Mouse (Mus musculus): Measurements from ENCODE around the gene Trim15. TPM values are rescaled to one million over a fixed set of nuclear protein-coding genes. Genes with fewer than 3 reads are reported as not detected.

Trim15 gene
- polyA plus RNA-seq, 1 experiment from 2014 or later, result 0.08 TPM

DNA sequence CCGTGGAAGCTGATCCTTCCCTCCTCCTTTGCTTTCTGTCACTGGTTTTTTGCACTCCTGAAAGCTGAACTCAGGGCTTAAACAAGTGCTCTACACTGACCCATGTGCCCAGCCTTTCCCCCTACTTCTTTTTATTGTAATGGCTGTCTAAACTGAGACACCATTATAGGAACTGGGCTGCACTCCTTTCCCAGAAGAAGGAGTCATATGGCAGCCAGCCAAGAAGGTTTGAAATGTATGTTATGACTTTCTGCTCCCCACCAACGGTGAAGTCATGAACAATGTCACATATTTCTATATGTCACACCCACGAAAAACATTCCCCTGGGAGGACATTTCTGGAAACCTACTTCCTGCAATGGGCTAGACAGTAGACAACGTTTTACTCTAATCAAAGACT lies 7.6 kb upstream of the Trim15 start:
- WGBS, result 44% methylated on average over 4 of the region's 4 CpGs

DNA sequence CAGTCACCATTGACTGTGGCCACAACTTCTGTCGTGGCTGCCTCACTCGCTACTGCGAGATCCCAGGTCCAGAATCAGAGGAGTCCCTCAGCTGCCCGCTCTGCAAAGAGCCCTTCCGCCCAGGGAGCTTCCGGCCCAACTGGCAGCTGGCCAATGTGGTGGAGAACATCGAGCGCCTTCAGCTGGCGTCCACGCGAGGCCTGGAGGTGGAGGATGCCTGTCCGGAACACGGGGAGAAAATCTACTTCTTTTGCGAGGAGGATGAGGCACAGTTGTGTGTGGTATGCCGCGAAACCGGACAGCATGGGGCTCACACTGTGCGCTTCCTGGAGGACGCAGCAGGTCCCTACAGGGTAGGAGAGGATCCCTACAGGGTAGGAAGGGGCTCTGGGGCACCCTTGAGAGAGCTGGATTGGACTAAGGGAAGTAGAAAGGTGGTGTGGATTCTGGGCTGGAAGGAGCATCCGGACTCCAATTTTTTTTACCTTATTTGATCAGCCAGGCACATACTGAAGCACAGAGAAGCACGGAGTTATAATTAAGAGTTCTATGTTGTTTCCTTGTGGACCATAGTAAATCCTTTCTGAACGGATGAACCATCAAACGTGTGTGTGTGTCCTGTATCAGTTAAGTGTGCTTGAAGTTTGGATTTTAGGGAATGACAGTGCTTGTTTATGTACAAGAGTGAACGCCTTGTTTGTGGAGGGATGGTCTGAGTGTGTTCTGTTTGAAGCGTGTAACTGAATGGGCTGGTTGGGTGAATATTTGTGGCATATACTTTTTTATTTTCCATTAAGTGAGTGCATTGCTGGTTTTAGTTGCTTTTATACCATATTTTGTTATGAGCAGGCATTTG lies 3.2 kb upstream of the Trim15 start:
- DNase-seq (ENCODE audit: low spot score) (no peak), ATAC-seq (replicated peaks; ENCODE audit: low FRiP score, low read depth) (no peak)
- Histone ChIP-seq H3K4me2 (ENCODE audit: low read length) (no peak overlapping the region), H3K27ac (no peak overlapping the region), H3K27me3 (ENCODE audit: insufficient read depth, low read length) (0 out of 2 replicates have a peak, but pooled peaks cover 5% of the 10 kb centered on the region), H3K36me3 (ENCODE audit: insufficient read depth, low read length) (no peaks in the 10 kb centered on the region), H3K4me1 (replicated peaks; ENCODE audit: insufficient read depth, low read length) (no peaks in the 10 kb centered on the region), H3K4me3 (replicated peaks; ENCODE audit: low read depth, low read length) (no peak overlapping the region), H3K9me3 (replicated peaks; ENCODE audit: low read length) (no peaks in the 10 kb centered on the region), H3K9ac (ENCODE audit: low read depth, low read length) (no peak overlapping the region)
- TF ChIP-seq CTCF (IDR thresholded peaks at IDR 0.05; ENCODE audit: low read depth), result no peak
- 74% methylated on average over 25 of the region's 25 CpGs for WGBS

More for the DNA sequence above, 7.6 kb upstream of the Trim15 start:
- no peak for TF ChIP-seq CTCF (IDR thresholded peaks at IDR 0.05; ENCODE audit: low read depth)
- H3K36me3 ChIP-seq (ENCODE audit: insufficient read depth, low read length), result no peaks in the 10 kb centered on the region
- DNase-seq (ENCODE audit: low spot score) (no peak), ATAC-seq (replicated peaks; ENCODE audit: low FRiP score, low read depth) (no peak)
- H3K9me3 ChIP-seq (replicated peaks; ENCODE audit: low read length), result no peaks in the 10 kb centered on the region
- no peak overlapping the region for H3K4me3 ChIP-seq (replicated peaks; ENCODE audit: low read depth, low read length)
- H3K27ac ChIP-seq, result no peak overlapping the region
- H3K9ac ChIP-seq (ENCODE audit: low read depth, low read length), result no peak overlapping the region
- H3K4me2 ChIP-seq (ENCODE audit: low read length), result no peak overlapping the region
- no peaks in the 10 kb centered on the region for H3K27me3 ChIP-seq (ENCODE audit: insufficient read depth, low read length)
- no peaks in the 10 kb centered on the region for H3K4me1 ChIP-seq (replicated peaks; ENCODE audit: insufficient read depth, low read length)

DNA sequence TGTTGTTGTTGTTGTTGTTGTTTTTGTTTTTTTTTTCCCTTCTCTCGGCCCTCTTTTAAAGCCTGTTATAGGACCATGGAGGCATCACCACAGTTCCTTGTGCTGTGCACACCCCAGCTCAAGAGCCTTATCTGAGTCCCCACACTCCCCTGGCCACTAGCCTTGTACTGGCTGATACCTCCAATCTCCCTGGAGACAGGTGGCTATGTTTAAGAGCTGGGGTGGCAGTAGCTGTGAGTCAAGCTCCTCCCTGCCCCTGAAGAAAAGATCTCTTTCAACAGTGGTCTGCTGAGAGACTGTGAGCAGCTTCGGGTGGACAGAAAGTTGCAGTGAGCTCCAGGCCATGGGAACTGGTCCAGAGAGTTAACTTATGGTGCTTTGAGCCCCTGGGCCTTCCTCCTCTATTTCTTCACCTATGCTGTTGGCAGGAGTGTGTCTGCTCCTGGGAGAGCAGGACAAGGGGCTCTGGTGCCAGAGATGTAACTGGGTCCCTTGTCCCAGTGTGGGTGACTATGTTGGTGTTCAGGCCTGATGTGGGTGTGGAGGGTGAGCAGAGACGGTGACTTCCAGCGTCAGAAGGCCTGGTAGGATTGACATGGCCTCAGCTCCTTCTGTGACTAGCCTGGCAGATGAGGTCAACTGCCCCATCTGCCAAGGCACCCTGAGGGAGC lies 2.4 kb upstream of the Trim15 start, which contains the start of gene Trim10:
Gene Trim10, plus strand, starts transcription at position 291 of the 671 bp plus-strand sequence.
- DNase-seq (ENCODE audit: low spot score), result no peak
- H3K4me3 ChIP-seq (replicated peaks; ENCODE audit: low read depth, low read length), result no peak within 1 kb of the TSS
- 77% methylated on average over 4 of the region's 4 CpGs for WGBS

DNA sequence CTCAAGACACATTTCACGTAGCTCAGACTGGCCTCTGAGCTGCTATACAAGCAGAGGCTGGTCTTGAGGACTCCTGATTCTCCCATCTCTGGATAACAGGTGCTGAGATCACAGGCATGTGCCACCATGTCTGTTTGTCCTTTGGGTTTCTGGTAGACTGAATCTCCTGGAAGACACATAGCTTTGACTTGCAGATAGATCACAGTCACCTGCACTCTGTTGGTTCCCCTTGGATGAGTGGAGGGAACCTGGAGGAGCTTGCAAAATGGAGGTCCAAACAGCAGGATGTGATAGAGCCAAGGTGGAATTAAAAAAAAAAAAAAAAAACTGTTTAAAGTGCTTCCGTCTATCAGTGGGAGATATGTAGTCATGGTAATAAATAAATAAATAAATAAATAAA lies 1.8 kb upstream of the Trim15 start:
- no peaks in the 10 kb centered on the region for H3K36me3 ChIP-seq (ENCODE audit: insufficient read depth, low read length)
- ATAC-seq (replicated peaks; ENCODE audit: low FRiP score, low read depth), result no peak

More for the DNA sequence above, 2.4 kb upstream of the Trim15 start, which contains the start of gene Trim10:
- Histone ChIP-seq H3K9ac (ENCODE audit: low read depth, low read length) (no peak within 1 kb of the TSS), H3K9me3 (replicated peaks; ENCODE audit: low read length) (no peaks in the 10 kb centered on the region), H3K36me3 (ENCODE audit: insufficient read depth, low read length) (no peaks in the 10 kb centered on the region), H3K4me1 (replicated peaks; ENCODE audit: insufficient read depth, low read length) (no peaks in the 10 kb centered on the region), H3K27me3 (ENCODE audit: insufficient read depth, low read length) (0 out of 2 replicates have a peak, but pooled peaks cover 5% of the 10 kb centered on the region), H3K4me2 (ENCODE audit: low read length) (no peak within 1 kb of the TSS), H3K27ac (no peak within 1 kb of the TSS)
- no peak for TF ChIP-seq CTCF (IDR thresholded peaks at IDR 0.05; ENCODE audit: low read depth)
- ATAC-seq (replicated peaks; ENCODE audit: low FRiP score, low read depth), result no peak

DNA sequence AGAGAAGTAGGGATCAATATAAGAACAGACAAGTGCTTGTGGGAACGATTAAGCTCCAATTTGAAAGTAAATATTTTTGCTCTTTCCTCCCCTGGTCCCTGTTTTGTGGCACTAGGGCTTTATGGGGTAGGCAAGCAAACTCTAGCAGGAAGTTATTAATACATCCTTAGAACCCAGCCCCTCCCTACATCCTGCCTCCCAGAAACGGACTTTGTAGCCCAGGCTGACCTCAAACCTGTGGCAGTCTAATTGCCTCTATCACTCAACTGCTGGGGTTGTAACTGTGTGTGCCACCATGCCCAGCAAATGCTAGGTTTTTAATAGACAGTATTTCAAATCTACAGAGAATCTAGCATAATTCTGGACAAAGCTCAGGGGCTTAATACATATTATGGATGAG lies 5.3 kb downstream of the Trim15 start:
- no peaks in the 10 kb centered on the region for H3K4me1 ChIP-seq (replicated peaks; ENCODE audit: insufficient read depth, low read length)
- H3K4me2 ChIP-seq (ENCODE audit: low read length), result no peak overlapping the region
- 41% methylated on average over 2 of the region's 2 CpGs for WGBS
- H3K36me3 ChIP-seq (ENCODE audit: insufficient read depth, low read length), result peaks cover 15% of the 10 kb centered on the region
- H3K9ac ChIP-seq (ENCODE audit: low read depth, low read length), result no peak overlapping the region
- H3K27me3 ChIP-seq (ENCODE audit: insufficient read depth, low read length), result 0 out of 2 replicates have a peak, but pooled peaks cover 3% of the 10 kb centered on the region
- DNase-seq (ENCODE audit: low spot score) (no peak), ATAC-seq (replicated peaks; ENCODE audit: low FRiP score, low read depth) (no peak)
- no peak overlapping the region for H3K27ac ChIP-seq
- no peak overlapping the region for H3K4me3 ChIP-seq (replicated peaks; ENCODE audit: low read depth, low read length)
- no peaks in the 10 kb centered on the region for H3K9me3 ChIP-seq (replicated peaks; ENCODE audit: low read length)
- no peak for TF ChIP-seq CTCF (IDR thresholded peaks at IDR 0.05; ENCODE audit: low read depth)

More for the DNA sequence above, 1.8 kb upstream of the Trim15 start:
- Histone ChIP-seq H3K4me2 (ENCODE audit: low read length) (no peak overlapping the region), H3K27me3 (ENCODE audit: insufficient read depth, low read length) (0 out of 2 replicates have a peak, but pooled peaks cover 5% of the 10 kb centered on the region), H3K4me1 (replicated peaks; ENCODE audit: insufficient read depth, low read length) (no peaks in the 10 kb centered on the region), H3K9ac (ENCODE audit: low read depth, low read length) (no peak overlapping the region), H3K9me3 (replicated peaks; ENCODE audit: low read length) (no peaks in the 10 kb centered on the region), H3K4me3 (replicated peaks; ENCODE audit: low read depth, low read length) (no peak overlapping the region), H3K27ac (no peak overlapping the region)
- 82% methylated on average over 2 of the region's 2 CpGs for WGBS
- TF ChIP-seq CTCF (IDR thresholded peaks at IDR 0.05; ENCODE audit: low read depth), result no peak
- no peak for DNase-seq (ENCODE audit: low spot score)

DNA sequence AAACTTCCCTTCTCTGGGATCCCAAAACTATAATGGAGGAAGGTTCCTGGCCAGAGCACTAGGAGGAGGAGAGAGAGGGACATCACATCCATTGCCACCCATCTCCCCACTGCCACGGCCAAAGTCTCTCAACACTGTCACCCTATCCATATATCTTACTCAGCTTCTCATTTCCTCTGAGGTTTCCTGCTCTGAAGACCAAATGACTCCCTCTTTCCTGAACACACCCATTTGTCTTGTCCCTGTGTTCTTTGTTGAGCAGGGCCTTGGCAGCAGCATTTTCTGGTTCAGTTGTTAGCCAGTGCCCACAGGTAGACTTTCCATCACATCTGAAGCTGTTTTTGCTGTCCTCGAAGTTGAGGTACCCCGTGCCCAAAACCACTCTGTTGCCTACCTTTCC lies 8.8 kb downstream of the Trim15 start:
- Histone ChIP-seq H3K9ac (ENCODE audit: low read depth, low read length) (no peak overlapping the region), H3K27me3 (ENCODE audit: insufficient read depth, low read length) (no peaks in the 10 kb centered on the region), H3K27ac (no peak overlapping the region), H3K4me1 (replicated peaks; ENCODE audit: insufficient read depth, low read length) (no peaks in the 10 kb centered on the region), H3K4me2 (ENCODE audit: low read length) (no peak overlapping the region), H3K4me3 (replicated peaks; ENCODE audit: low read depth, low read length) (no peak overlapping the region), H3K9me3 (replicated peaks; ENCODE audit: low read length) (no peaks in the 10 kb centered on the region), H3K36me3 (ENCODE audit: insufficient read depth, low read length) (peaks cover 41% of the 10 kb centered on the region)
- no peak for ATAC-seq (replicated peaks; ENCODE audit: low FRiP score, low read depth)
- WGBS, result 88% methylated on average over 3 of the region's 3 CpGs
- TF ChIP-seq CTCF (IDR thresholded peaks at IDR 0.05; ENCODE audit: low read depth), result no peak
- DNase-seq (ENCODE audit: low spot score), result no peak
